Mouse (Mus musculus) right cerebral cortex, postnatal 10 days (tissue): ENCODE results near the gene Babam2.

Source experiments
- DNase-seq, 2 experiments: peaks; one replicate each; pipeline ENCODE4 v3.0.0; 2021; ENCODE audit warnings: low spot score in 2 of 2

The Babam2 gene

DNA sequence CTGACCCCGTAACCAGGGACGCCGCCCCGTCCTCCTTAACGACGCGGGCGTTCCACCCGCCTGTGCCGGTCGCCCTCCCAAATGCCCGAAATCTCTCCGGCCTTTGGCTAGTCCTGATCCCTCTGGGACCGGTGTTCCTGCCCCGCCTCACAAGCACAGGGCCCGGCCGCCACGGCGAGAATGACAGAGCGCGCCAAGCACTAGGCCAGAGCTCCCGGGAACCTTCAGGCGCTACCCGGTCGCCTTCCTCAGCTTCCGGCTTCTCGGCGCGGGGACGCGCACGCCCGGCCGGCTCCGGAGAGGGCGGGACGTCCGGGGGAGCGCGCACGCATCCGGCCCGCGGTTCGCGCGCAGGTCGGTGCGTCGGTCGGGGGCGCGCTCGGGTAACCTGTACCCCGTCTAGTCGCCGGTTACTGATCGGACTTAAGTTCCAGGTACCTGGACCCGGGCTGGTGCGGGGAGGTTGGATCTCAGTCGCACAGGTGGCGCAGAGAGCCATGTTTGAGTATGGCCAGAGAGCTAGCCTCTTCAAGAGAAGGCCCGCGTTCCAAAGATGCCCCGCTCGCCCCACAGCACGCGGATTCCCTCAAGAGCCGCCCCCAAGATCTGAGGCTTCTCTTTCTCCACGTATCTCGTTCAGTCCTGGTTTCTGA is at the start of gene Babam2:
Babam2 (plus strand) TSS at position 41 of the 653 bp plus-strand sequence.
- DNase-seq, result peak; percentile 94

DNA sequence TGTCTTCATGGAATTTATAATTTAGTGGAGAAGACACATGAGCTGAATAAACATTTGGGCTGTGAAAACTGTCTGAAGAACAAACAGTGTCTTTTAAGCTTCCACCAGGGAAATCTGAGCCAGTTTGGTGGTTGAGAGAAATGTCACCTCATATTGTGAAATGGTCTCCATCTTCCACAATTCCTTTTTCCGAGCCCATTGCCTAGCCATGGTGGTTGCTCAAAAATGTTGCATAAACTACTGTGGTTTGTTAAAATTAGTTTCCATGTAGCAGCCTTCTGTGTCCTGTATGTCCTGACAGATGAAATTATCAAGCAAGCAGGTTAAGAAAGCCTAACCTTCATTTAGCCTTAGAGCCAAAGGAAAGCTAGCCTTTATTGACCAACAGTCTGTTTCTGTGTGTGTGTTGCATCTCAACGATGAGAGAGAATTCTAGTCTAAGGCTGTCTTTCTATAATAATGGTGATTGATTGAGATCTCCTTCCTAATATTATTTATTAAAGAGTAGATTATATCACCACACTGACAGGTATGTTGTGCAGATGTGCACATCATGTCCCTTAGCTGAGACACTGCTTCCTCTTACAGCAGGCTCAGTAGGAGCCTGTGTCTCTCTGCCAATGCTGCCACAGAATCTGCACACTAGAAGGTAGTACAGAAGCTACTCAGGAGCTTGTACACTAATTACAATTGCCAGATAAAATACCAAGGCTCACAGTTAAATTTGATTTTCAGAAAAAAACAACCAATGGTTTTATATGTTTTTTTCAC is 46.8 kb upstream of the Babam2 start:
- no peak for DNase-seq

DNA sequence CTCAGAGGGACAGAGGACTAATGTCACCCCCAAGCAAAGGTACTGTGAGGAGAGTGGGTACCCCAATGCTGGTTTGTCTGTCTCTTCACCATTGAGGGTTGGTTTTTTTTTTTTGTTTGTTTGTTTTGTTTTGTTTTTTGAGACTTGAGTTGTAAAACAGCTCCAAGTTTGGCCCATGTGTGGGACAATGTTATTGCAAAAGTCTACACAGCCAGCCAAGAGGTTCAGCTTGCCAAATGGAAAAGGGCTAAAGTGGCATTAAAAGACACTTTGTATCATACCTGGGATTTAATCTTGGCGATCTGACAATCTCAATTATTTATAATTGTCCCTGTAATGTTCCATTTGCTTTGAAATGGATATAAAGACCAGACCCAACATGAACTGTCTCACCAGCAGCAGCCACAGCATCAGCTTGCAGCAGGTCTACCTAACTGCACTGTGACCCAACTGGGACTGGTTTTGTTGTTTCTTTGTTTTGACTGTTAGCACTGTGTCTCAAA is 41.7 kb upstream of the Babam2 start:
- no peak for DNase-seq

DNA sequence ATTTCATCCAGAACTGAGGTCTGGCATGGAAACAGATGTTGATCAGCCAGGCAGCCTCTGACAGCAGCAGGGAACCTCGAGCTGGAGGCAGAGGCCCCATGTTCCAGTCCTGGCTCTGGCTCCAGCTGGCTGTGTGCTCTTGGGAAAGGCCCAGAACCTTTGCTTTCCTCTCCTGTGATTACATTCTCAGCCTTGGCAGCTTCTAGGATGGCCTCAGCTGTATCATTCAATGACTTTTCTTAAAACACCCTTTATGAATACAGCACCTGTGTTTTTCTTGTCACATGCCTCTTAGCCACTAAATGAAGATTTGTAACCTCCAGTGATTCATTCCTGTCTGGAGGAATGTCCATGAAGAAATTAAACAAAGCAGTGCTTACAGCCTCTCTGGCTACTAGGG is 31.3 kb upstream of the Babam2 start:
- DNase-seq, result no peak

DNA sequence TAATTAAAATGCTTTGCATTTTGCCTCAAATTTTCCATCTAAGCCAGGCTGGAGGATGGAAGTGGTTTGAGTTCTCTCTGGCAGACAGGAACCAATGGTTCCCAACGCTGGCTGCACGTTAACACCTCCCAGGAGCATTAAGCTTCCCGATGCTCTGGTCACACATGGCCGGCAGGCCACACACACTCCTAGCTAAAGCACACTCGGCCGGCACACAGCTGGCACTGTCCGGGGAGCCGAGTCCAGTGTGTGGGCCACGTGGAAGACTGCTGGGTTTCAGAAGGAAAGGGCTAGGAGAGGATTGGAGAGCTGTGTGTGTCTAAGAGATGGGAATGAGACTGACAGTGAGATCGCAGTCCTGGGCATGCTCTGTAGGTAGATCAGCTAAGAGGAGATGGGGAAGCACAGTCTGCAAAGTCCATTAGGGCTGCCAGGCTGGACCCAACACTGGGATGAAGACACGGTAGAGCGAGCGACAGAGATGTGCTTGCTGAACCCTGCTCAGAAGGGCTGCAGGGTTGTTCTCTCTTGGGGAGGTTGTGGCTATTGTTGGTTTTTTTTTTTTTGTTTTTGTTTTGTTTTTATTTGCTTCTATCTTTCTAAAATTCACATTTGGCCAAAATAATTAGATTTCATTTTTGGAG is 29.0 kb upstream of the Babam2 start:
- DNase-seq, result no peak

DNA sequence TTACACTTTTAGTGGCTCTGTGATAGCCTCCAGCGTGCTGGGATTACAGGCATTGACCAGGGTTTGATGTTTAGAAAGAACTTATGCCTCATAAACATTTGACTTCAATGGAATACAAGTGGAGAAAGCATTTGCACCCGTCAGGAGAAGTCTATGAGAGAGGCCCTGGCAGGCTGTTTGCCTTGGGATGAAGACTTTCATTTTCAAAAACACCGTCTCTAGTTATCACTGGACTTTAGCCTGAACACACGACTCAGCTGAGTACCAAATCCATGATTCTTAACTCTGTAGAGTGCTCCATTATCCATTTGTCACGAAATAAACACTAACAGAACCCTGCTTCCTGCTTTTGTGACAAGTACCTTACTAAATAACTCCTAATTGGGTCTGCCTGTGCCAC is 27.5 kb upstream of the Babam2 start:
- DNase-seq, result no peak

DNA sequence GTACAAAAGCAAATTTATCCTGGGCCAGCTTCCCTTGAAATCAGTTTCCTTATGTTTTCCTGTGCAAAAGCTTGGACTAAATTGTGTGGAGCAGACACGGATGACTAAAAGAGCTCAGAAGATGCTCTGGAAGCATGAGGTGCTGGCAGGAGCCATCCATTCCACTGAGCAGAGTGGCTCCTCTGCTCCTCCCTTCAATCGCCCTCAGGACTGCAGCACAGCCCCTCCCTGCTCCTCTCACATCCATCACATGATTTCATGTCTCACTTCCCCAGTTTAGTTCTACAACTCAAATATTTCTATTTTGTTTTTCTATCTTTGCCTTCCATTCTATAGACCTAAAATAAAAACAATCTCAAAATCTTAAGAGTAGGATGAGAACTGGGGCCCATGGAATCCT is 26.3 kb upstream of the Babam2 start:
- no peak for DNase-seq

DNA sequence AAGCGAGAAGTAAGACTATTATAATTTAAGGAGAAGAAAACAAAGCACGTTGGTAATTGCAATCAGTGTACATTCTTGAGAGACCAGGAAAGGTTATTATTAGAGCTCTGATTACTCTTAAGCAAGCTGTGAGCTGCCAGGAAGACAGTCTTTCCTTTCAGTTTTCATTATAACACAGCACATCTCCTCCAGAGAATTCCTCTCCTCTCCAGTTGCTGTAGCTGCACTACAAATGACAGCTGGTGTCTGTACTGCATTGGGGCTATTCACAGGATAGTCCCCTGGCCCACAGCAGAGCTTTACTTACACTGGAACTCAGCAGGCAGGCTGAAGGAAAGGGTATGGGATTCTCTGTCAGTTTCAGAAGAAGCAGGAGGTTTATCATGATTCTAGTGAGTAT is 24.1 kb upstream of the Babam2 start:
- DNase-seq, result no peak

DNA sequence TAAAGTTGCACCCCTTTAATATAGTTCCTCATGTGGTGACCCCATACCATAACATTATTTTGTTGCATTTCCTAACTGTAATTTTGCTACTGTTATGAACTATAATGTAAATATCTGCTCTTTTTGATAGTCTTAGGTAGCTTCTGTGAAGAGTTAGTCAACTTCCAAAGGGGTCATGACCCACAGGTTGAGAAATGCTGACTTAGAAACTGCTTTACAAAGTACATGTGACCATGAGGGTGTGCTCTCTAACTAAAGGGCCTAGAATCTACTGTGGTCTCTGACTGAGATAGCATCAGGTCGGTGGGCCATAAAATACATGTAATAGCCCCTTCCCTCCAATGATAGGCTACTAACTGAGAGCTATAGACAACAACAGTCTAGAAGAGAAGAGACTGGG is 19.5 kb upstream of the Babam2 start:
- no peak for DNase-seq

DNA sequence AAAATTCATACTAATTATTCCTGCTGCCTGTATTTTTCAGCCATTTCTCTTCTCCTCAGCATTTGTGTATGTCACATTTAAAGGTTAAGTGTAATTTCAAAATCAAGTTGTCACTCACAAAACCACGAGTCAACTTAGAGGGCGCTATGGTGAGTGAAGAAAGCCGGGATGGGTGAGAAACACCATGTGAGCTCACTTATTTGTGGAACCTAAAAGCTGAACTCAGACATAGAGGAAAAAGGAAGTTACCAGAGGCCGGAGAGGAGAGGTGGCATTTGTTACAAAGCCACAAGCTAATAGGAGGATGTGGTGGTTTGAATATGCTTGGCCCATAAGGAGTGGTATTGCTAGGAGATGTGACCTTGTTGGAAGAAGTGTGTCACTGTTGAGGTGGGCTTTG is 17.3 kb upstream of the Babam2 start:
- no peak for DNase-seq

DNA sequence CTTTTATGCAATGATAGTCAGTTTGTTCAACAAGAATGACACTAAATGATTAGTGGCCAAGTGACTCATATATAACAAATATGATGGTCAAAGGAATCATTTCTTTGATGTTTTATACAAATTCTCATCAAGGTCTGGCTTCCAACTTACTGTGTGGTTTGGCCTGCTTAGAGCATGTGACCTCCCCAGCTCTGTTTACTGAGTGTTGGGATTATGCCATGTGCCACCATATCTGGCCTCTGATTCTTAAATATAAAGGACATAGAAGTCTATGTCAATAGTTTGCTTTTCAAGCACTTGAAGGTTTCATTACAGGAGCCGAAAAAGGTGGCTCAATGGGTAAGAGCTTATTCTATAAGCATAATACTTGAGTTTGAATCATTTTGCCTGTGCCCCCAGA is 15.2 kb upstream of the Babam2 start:
- no peak for DNase-seq

DNA sequence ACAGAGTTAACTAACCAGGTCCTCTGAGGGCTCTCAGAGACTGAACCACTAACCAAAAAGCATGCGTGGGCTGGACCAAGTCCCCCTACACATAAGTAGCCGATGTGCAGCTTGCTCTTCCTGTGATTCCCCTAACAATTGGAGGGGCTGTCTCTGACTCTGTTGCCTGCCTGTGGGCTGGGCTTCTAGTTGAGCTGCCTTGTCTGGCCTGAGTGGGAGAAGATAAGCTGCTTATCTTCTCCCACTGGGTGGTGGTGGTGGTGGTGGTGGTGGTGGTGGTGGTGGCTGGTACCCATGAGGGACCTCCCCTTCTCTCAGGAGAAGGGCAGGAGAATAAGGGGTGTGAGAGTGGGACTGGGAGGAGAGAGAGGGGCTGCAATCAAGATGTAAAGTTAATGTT is 11.4 kb upstream of the Babam2 start:
- no peak for DNase-seq

DNA sequence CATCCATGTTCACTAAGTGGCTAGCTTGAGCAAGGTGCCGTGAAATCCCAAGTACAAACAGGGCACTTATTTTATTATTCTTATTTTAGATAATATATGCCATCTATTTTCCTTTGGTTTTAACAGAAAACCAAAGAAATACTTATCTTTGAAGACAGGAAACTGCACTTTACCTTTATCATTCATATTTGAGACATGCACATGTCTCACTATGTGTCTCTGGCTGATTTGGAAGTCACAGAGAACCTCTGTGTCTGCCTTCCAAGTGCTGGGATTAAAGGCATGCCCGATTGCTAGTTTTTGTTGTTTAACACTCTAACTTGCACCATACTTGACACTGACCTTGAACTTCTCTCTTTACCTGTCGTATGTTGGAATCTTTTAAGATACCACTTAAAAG is 9.5 kb upstream of the Babam2 start:
- DNase-seq, result no peak

DNA sequence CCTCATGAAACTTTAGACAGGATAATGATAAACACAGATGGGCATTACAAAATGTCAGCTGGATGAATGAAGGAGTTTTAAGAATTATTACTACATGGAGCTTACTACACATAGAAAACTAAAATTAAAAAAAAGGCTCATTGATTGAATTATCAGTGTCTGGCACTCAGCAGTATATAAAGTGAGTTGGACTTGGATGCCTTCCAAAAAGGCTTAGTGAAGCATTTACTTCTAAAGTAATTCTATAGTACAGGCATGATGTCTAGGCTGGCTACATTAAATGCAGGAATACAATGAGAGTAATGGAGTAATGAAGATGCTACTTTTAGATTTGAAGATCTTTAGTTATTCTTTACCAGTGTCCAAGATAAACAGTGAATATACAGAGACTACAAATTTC is 4.3 kb upstream of the Babam2 start:
- no peak for DNase-seq

DNA sequence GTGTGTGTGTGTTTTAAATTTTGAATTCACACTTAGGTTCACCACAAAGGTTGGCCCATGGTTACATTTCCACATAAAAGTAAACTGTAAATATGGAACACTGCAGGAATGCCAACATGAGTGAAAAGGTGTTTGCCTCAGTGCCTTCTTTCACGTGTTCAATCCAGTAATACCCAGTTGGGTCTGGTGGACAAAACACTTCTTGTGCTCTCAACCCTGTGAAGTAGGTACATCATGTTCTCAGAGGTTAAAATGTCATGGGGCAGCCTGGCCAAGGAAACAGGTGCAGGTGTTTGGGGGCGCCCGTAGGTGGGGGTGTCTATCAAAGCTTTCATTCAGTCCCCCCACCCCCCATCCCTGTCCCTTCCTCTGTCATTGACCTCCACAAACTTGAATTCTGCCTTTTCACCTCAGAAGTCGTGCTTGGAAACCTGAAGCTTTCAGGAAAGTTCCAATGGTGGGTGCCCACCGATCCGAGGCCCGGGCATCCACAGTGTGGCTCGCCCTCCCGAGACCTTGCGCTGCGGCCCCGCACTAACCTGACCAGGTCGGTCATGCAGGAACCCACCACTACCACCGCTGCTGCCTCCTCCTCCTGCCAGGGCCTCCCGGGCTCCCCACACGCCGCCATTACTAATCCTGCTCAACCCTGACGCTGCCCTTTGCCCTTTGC is 377 bp upstream of the Babam2 start, which contains the start of gene Rbks:
Rbks (minus strand) TSS at position 657 of the 673 bp plus-strand sequence.
- no peak for DNase-seq

DNA sequence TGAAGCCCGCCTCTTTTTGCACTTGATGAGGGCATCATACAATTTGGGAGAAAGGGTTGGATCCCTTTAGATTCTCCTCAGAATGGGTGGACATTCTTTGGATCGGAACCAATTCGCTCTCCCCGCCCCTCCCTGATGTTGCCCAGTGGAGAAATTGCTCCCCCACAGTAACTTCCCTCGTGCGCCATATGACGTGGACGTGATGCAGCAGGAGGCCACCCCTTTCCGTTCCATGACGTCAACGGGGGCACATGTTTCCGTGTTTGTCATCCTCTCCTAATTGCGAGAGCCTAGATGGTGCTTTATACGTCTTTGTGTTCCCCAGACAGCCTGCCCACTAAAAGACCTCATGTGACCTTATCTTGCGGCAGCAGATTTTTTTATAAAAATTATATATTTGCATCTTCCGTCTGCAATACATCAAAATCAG is 828 bp downstream of the Babam2 start:
- peak; percentile 91 to 93 for DNase-seq

DNA sequence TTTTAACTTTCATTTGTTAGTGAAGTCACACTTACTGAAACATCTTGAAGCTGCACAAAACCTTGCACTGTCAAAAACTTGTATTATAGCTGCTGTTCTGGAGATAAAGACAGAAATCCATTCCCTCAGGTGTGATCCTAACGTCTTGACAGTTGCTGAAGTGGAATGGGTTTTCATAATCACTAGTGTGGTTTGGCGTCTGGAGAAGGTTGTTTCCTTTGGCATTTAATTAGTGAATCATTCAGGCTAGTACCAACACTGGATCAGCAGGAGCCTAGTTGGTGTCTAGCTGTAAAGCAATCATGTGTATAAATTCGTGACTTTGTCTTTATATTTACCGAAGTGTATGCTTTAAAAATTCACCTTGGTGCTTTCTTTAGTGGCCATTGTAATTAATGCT is 1.4 kb downstream of the Babam2 start:
- no peak for DNase-seq

DNA sequence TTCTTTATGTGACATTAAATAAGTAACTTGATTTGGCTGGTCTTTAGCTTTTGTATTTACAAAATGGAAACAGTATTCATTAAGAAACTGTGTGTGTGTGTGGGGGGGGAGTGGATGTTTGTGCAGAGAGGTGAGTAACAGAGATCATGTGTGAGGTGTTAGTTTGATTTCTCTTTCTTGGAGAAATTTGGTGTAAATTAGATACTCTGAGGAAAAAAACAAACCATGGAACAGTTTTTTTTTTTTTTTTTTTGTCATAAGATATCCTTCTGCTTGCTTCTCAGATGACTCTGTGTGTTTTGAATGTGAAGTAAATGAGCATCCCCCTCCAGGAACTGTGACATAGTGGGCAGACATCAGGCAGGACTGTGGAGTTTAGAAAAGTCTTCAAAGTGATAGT is 1.9 kb downstream of the Babam2 start:
- no peak for DNase-seq

DNA sequence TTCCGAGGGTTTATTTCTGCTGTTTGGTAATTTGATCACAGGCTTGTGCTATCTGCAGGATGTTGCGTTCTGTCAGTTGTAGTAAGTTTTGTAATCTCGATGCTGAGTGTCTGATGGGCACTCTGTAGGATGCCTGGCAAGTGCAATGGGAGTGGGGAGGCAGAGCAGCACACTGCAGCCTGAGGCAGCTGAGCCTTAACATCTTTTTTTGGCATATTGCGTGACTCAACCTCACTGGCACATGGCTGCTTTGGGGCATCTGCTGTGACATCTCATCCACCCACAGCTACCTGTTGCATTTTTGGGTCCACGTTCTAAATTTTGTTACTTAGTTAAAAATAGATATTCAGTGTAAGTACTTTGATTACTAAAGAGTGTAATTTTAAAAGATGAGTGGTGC is 7.5 kb downstream of the Babam2 start:
- peak; percentile 32 to 54 for DNase-seq

DNA sequence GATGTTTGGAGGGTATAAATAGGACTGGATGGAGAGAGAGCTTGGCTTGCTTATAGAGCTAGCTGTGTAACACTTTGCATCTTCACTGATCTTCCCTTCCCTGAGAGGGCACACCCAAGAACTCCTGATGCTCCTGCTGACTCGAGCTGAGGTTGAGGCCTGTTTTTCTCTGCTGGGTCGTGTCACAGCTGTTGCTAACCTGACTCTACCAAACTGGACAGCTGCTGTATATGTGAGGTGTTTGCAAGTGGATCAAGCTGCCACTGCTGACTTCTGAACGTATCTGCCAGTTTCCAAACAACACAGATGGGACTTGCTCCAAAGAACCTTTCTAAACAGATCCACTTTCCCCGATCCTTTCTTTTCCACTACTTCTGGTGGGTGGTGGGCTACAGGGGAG is 9.3 kb downstream of the Babam2 start:
- DNase-seq, result no peak

DNA sequence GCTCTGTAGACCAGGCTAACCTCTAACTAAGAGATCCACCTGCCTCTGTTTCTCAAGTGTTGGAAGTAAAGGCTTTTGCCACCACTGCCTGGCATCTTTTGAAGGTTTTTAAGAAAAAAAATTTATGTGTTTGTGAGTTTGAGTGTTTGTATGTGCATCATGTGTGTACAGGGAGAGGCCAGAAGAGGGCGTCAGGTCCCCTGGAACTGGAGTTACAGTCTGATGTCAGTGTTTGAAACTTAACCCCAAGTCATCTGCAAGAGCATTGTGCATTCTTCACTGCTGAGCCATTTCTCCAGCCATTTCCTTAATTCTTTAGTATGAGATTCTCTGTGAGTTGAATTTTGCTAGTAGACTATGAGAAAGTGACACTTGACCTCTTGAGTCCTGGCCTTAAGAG is 11.9 kb downstream of the Babam2 start:
- no peak for DNase-seq

DNA sequence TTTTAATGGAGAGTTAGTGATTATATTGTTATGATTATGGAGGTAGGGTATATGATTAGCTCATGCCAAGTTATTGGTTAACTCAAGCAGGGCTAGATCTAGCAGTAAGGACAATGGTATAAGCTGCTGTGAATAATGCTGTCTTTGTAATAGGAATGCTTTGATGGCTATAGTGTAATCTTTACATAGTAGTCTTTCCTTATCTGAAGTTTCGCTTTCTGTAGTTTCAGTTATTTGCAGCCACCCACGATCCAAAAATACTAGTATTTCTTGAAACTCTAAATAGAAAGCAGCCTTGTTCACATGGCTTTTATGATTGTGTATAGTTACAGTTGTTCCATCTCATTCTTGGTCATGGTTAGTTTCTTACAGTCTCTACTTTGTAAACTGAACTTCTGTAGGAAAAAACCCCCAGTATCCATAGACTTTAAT is 15.8 kb downstream of the Babam2 start:
- DNase-seq, result no peak
